Mouse (Mus musculus) stomach, embryonic 16.5 days (tissue): ENCODE results near the gene Mr1. TPM values are rescaled to one million over a fixed set of nuclear protein-coding genes. Genes with fewer than 3 reads are reported as not detected.

Source experiments
- ATAC-seq: fragments of 200-750 bp; cut with Nextera tagmentation; 2 replicates; pipeline ENCODE4 v1.8.0; 2017; ENCODE audit warnings: moderate number of reproducible peaks, moderate TSS enrichment; ENCODE audit not compliant: insufficient read depth, low FRiP score
- H3K27ac ChIP-seq: fragments of 300-500 bp; sonication (generic); 2 replicates; pipeline ENCODE4 v1.5.1; 2014; ENCODE audit warnings: low read length
- H3K27me3 ChIP-seq: fragments of 300-500 bp; sonication (generic); 2 replicates; pipeline ENCODE4 v1.6.1; 2014; ENCODE audit warnings: low read length, control low read depth, mixed read lengths; ENCODE audit not compliant: control insufficient read depth, insufficient read depth
- H3K36me3 ChIP-seq: fragments of 300-500 bp; sonication (generic); 2 replicates; pipeline ENCODE4 v1.6.1; 2014; ENCODE audit warnings: low read length; ENCODE audit not compliant: control insufficient read depth, insufficient read depth
- H3K4me1 ChIP-seq: fragments of 300-500 bp; sonication (generic); 2 replicates; pipeline ENCODE4 v1.6.1; 2014; ENCODE audit warnings: low read length, control low read depth, mixed read lengths; ENCODE audit not compliant: control insufficient read depth, insufficient read depth
- H3K4me2 ChIP-seq: fragments of 300-500 bp; sonication (generic); 2 replicates; pipeline ENCODE4 v1.6.1; 2014; ENCODE audit warnings: low read depth, low read length, mixed read lengths
- H3K4me3 ChIP-seq: fragments of 300-500 bp; sonication (generic); replicated peaks from 2 replicates; pipeline ENCODE4 v1.5.1; 2014; ENCODE audit warnings: mild to moderate bottlenecking, low read length
- H3K9ac ChIP-seq: fragments of 300-500 bp; sonication (generic); 2 replicates; pipeline ENCODE4 v1.6.1; 2014; ENCODE audit warnings: low read length
- H3K9me3 ChIP-seq: fragments of 300-500 bp; sonication (generic); replicated peaks from 2 replicates; pipeline ENCODE4 v1.6.1; 2016; ENCODE audit warnings: low read length, control low read depth; ENCODE audit not compliant: control insufficient read depth
- WGBS: fragments of 180-500 bp; shearing (Covaris S2); extraction: QIAGEN DNeasy Blood & Tissue Kit; methylation state at CpG from one replicate; pipeline ENCODE4 v1.1.7; 2014; 5-methylcytosine and 5-hydroxymethylcytosine counted together
- polyA plus RNA-seq: library from polyadenylated mRNA; unstranded; fragments of >200 nt; fragmentation: Nextera tagmentation; extraction: Ambion mirVana; gene quantifications from 2 replicates; pipeline ENCODE4 v1.2.1, GENCODE M21; 2015

Mr1 gene
- polyA plus RNA-seq, 1 experiment from 2014 or later = 9.1 TPM

DNA sequence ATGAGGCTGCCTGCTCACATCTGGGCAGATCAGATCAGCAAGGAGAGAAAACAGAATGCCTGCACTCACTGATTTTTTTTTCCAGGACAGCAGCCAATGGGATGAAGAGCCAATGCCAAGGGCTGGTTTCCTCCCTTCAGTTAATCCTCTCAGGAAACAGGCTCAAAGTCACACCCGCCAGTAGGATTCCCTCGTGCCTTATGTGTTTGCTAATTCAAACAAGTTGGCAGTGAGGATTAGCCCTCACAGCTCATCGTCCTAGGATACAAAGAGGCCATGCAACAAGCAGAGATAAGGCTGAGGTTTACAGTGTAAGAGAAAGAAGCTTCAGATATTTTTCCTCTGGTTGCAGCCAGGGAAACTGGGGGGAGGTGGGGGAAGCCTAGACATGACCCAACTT lies 32.7 kb downstream of the Mr1 start:
- WGBS = 14% methylated on average over 3 of the region's 3 CpGs
- ATAC-seq = no peak
- Histone ChIP-seq H3K4me2 (no peak overlapping the region), H3K4me1 (0 out of 2 replicates have a peak, but pooled peaks cover 6% of the 10 kb centered on the region), H3K36me3 (no peaks in the 10 kb centered on the region), H3K27ac (no peak overlapping the region), H3K9ac (no peak overlapping the region), H3K27me3 (no peaks in the 10 kb centered on the region), H3K9me3 (no peaks in the 10 kb centered on the region), H3K4me3 (no peak overlapping the region)

- no peak overlapping the region for H3K4me2 ChIP-seq
- ATAC-seq = no peak
- no peaks in the 10 kb centered on the region for H3K36me3 ChIP-seq
- no peaks in the 10 kb centered on the region for H3K9me3 ChIP-seq
- no peaks in the 10 kb centered on the region for H3K27me3 ChIP-seq
- no peak overlapping the region for H3K4me3 ChIP-seq
- peaks cover 14% of the 10 kb centered on the region for H3K4me1 ChIP-seq
- no peak overlapping the region for H3K9ac ChIP-seq
- 83% methylated on average over 1 of the region's 1 CpGs for WGBS
- H3K27ac ChIP-seq = no peak overlapping the region
These were observed 33.7 kb downstream of the Mr1 start for GRCm38 (mm10) chr1:155112875-155113274.

DNA sequence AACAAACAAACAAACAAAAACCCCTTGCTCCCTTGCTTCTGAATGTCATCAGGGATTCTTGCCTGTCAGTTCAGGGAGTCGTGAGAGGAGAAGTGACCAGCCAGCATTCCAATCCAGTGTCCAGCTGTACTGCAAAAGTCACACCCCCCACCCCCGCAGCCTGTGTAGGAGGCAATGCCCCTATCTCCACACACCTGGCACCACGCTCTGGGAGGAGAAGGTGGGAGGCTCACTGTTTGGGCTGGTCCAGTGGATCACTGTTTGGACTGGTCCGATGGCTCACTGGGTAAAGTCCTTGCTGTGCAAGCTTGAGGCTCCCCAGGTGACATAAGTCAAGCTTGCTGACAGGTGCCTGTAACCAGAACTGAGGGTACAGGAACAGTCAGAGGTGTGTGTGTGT lies 34.5 kb downstream of the Mr1 start:
- Histone ChIP-seq H3K4me2 (no peak overlapping the region), H3K9me3 (no peaks in the 10 kb centered on the region), H3K36me3 (no peaks in the 10 kb centered on the region), H3K9ac (no peak overlapping the region), H3K27ac (no peak overlapping the region), H3K4me1 (peaks cover 19% of the 10 kb centered on the region), H3K4me3 (no peak overlapping the region), H3K27me3 (no peaks in the 10 kb centered on the region)
- WGBS = 53% methylated on average over 4 of the region's 4 CpGs
- ATAC-seq = no peak

GRCm38 (mm10) chr1:155111491-155111890 lies 35.1 kb downstream of the Mr1 start:
- Histone ChIP-seq H3K27ac (no peak overlapping the region), H3K27me3 (no peaks in the 10 kb centered on the region), H3K4me1 (peaks cover 19% of the 10 kb centered on the region), H3K4me3 (no peak overlapping the region), H3K36me3 (no peaks in the 10 kb centered on the region), H3K4me2 (no peak overlapping the region), H3K9me3 (no peaks in the 10 kb centered on the region), H3K9ac (no peak overlapping the region)
- no peak for ATAC-seq
- 59% methylated on average over 6 of the region's 6 CpGs for WGBS

DNA sequence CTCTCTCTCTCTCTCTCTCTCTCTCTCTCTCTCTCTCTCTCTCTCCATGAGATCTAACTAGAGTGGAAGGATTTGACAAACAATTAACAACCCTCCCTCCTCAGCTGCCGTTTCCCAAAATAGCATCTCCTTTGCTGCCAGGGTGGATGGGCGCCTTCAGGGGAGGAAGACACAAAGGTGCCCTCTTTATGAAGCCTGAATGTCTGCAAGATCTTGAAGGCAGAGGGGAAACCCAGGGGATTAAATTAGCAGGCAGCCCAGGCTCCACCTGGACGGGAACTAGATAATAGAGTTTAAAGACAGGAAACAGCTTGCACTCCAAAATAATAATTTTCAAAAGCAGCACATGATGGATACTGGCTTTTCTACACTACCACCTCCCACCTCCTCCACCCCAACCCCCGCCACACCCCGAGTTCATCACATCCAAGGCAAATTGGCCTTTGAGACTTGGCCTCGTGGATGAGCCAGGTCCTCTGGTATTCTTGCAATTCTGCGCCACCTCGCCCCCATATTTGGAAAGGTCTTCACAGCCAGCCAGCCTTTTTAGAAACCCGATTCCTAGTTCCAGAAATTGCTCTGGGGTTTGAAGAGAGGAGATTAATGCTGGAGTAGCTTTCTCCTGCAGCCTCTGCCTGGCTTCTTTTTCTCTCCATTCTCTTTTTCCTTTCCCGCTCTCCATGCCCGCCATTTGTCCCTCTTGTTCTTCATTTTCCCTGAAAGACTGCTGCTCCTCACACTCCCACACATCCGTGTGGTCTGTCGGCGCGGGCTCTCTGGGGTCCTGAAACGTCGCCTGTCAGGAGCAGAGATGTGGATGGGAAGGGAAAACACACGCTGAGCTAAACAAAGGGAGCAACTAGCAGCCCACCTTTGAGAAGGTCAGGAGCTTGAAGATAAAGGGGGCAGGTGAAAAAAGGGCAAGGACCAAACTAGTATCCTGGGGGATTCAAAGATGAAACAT lies 36.9 kb downstream of the Mr1 start:
- Histone ChIP-seq H3K4me1 (peaks cover 19% of the 10 kb centered on the region), H3K9me3 (no peaks in the 10 kb centered on the region), H3K36me3 (no peaks in the 10 kb centered on the region), H3K27me3 (no peaks in the 10 kb centered on the region), H3K4me2 (peak overlapping the region; percentile 28; the same call in 1 of the 2 replicates), H3K9ac (peak overlapping the region; percentile 9; the same call in 1 of the 2 replicates), H3K27ac (peak overlapping the region; percentile 34), H3K4me3 (no peak overlapping the region)
- 0 out of 2 replicates have a peak, but pooled peaks have one; percentile 22 for ATAC-seq
- 21% methylated on average over 18 of the region's 18 CpGs for WGBS

- Histone ChIP-seq H3K9me3 (no peaks in the 10 kb centered on the region), H3K4me1 (peaks cover 19% of the 10 kb centered on the region), H3K9ac (no peak overlapping the region), H3K4me3 (no peak overlapping the region), H3K27me3 (no peaks in the 10 kb centered on the region), H3K27ac (0 out of 2 replicates have a peak overlapping the region, but pooled peaks have one; percentile 25), H3K36me3 (no peaks in the 10 kb centered on the region), H3K4me2 (0 out of 2 replicates have a peak overlapping the region, but pooled peaks have one; percentile 34)
- 31% methylated on average over 4 of the region's 4 CpGs for WGBS
- peak; percentile 30; the same call in 1 of the 2 replicates for ATAC-seq
These were observed 38.2 kb downstream of the Mr1 start for GRCm38 (mm10) chr1:155108412-155108811.

DNA sequence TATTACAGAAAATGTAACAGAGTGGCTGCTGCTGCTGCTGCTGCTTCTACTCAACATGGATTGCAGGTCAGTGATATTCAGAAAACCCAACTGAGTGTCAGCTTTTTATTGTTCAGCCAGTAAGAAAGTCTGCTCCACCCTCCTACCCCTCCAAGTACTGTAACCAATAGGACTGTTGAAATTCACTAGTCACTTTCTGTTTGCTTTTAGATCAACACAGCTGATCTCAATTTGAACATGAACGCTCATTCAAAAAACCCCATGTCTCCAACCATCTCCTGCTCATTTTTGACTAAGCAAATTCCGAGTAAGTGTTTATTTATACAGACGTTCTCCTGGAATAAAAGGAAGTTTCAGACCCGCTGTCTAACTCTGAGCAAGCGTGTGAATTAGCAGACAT lies 38.8 kb downstream of the Mr1 start:
- H3K9ac ChIP-seq = no peak overlapping the region
- ATAC-seq = no peak
- H3K27me3 ChIP-seq = no peaks in the 10 kb centered on the region
- WGBS = 17% methylated on average over 5 of the region's 5 CpGs
- no peak overlapping the region for H3K27ac ChIP-seq
- no peaks in the 10 kb centered on the region for H3K9me3 ChIP-seq
- no peaks in the 10 kb centered on the region for H3K36me3 ChIP-seq
- peaks cover 19% of the 10 kb centered on the region for H3K4me1 ChIP-seq
- H3K4me2 ChIP-seq = peak overlapping the region; percentile 34; the same call in 1 of the 2 replicates
- H3K4me3 ChIP-seq = no peak overlapping the region

GRCm38 (mm10) chr1:155106310-155106709 lies 40.3 kb downstream of the Mr1 start:
- Histone ChIP-seq H3K36me3 (no peaks in the 10 kb centered on the region), H3K27me3 (no peaks in the 10 kb centered on the region), H3K4me1 (peaks cover 19% of the 10 kb centered on the region), H3K9ac (no peak overlapping the region), H3K27ac (no peak overlapping the region), H3K4me2 (no peak overlapping the region), H3K4me3 (no peak overlapping the region), H3K9me3 (no peaks in the 10 kb centered on the region)
- ATAC-seq = no peak
- WGBS = 59% methylated on average over 1 of the region's 1 CpGs

GRCm38 (mm10) chr1:155103991-155104390 lies 42.6 kb downstream of the Mr1 start:
- Histone ChIP-seq H3K9me3 (no peaks in the 10 kb centered on the region), H3K36me3 (no peaks in the 10 kb centered on the region), H3K27me3 (no peaks in the 10 kb centered on the region), H3K4me3 (no peak overlapping the region), H3K4me2 (no peak overlapping the region), H3K27ac (no peak overlapping the region), H3K4me1 (peaks cover 13% of the 10 kb centered on the region), H3K9ac (no peak overlapping the region)
- 87% methylated on average over 5 of the region's 5 CpGs for WGBS
- no peak for ATAC-seq
